In the genomic region with DNA sequence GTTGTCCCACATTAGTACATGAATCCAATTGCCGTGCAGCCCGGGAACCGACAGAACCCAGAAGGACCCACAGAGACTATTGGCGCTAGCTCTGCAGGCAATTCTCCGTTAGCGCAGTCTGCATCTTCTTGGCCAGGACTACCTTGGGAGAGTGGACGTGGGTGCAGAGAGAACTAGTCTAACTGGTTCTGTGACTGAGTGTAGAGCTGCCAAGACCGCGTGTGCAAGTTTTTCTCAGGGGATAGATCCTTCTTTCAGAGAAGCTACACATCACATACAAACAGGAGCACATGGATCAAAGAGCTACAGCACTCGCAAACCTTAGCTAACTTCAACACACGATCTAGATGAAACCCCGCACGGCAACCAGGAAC, we compare ENCODE assay signal across 8 mouse cellular contexts. TPM values are rescaled to one million over a fixed set of nuclear protein-coding genes. Genes with fewer than 3 reads are reported as not detected.
DNase-seq lines count a peak whose midpoint lies in the region; ATAC-seq and TF ChIP-seq lines count a peak whose summit lies in the region.

No protein-coding gene starts in this region.

- H3K4me2 ChIP-seq in lung, embryonic 16.5 days (ENCODE audit: low read depth, low read length) = peak overlapping the region; percentile 70
- H3K4me2 ChIP-seq in stomach, embryonic 14.5 days (replicated peaks; ENCODE audit: low read depth, low read length) = peak overlapping the region; percentile 46

- H3K27me3 ChIP-seq in thymus, adult 2 months (ENCODE audit: control insufficient read depth, insufficient read depth, low read length) = no peaks in the 10 kb centered on the region
- no peaks in the 10 kb centered on the region for H3K27me3 ChIP-seq in lung, embryonic 16.5 days (ENCODE audit: control insufficient read depth, insufficient read depth, low read depth, low read length)
- no peaks in the 10 kb centered on the region for H3K27me3 ChIP-seq in stomach, embryonic 14.5 days (ENCODE audit: control insufficient read depth, insufficient read depth, low read length)

- H3K4me1 ChIP-seq in thymus, adult 2 months (replicated peaks; ENCODE audit: control insufficient read depth, insufficient read depth, low read length) = peaks cover 14% of the 10 kb centered on the region
- H3K4me1 ChIP-seq in lung, embryonic 16.5 days (replicated peaks; ENCODE audit: control insufficient read depth, insufficient read depth, low read length) = peaks cover 16% of the 10 kb centered on the region
- peaks cover 13% of the 10 kb centered on the region for H3K4me1 ChIP-seq in stomach, embryonic 14.5 days (ENCODE audit: control insufficient read depth, insufficient read depth, low read length)

- peak; percentile 15 for ATAC-seq in inflammation-experienced regulatory T-cells, adult 6 months
- ATAC-seq in lung, embryonic 16.5 days (ENCODE audit: low read depth) = peak; percentile 69
- peak; percentile 71 for ATAC-seq in stomach, embryonic 14.5 days (ENCODE audit: insufficient number of reproducible peaks, insufficient read depth, low FRiP score, low read depth)

- peak overlapping the region; percentile 76 for H3K9ac ChIP-seq in lung, embryonic 16.5 days (ENCODE audit: low read length)
- H3K9ac ChIP-seq in stomach, embryonic 14.5 days (replicated peaks; ENCODE audit: low read depth, low read length) = peak overlapping the region; percentile 72

- no peak for TF ChIP-seq CTCF in thymus, adult 2 months (IDR thresholded peaks at IDR 0.05; ENCODE audit: borderline replicate concordance, control insufficient read depth, extremely low read depth, insufficient read depth, low read length, poor library complexity)

- peak overlapping the region; percentile 17; the same call in 1 of the 2 replicates for H3K27ac ChIP-seq in thymus, adult 2 months (ENCODE audit: control insufficient read depth, insufficient read depth, low read length)
- H3K27ac ChIP-seq in lung, embryonic 16.5 days (ENCODE audit: low read length) = peak overlapping the region; percentile 90
- H3K27ac ChIP-seq in stomach, embryonic 14.5 days (ENCODE audit: low read length) = peak overlapping the region; percentile 52; the same call in 1 of the 2 replicates

- H3K4me3 ChIP-seq in thymus, adult 2 months (ENCODE audit: control insufficient read depth, insufficient read depth, low read length) = peak overlapping the region; percentile 72
- H3K4me3 ChIP-seq in lung, embryonic 16.5 days (ENCODE audit: low read length) = peak overlapping the region; percentile 77
- peak overlapping the region; percentile 43 for H3K4me3 ChIP-seq in stomach, embryonic 14.5 days (ENCODE audit: low read depth, low read length)

- no peak for TF ChIP-seq POLR2A in thymus, adult 2 months (IDR thresholded peaks at IDR 0.05; ENCODE audit: control insufficient read depth, extremely low read depth, insufficient read depth, low read length, poor library complexity)

- peak; percentile 36 for DNase-seq in embryo, embryonic 10 days (ENCODE audit: low spot score)
- DNase-seq in embryo, embryonic 9.5 days (ENCODE audit: extremely low spot score) = no peak
- no peak for DNase-seq in thymus, adult 2 months
- DNase-seq in thymus, postnatal 0 days (ENCODE audit: low spot score) = no peak
- DNase-seq in MN1 (ENCODE audit: low spot score) = no peak

- no peaks in the 10 kb centered on the region for H3K9me3 ChIP-seq in lung, embryonic 16.5 days (ENCODE audit: control insufficient read depth, low read length)
- no peaks in the 10 kb centered on the region for H3K9me3 ChIP-seq in stomach, embryonic 14.5 days (ENCODE audit: control insufficient read depth, low read depth, low read length)

- WGBS in thymus, adult 2 months = 2% methylated on average over 13 of the region's 13 CpGs
- WGBS in lung, embryonic 16.5 days = under 1% methylated on average over 13 of the region's 13 CpGs
- WGBS in stomach, embryonic 14.5 days = under 1% methylated on average over 13 of the region's 13 CpGs

- no peaks in the 10 kb centered on the region for H3K36me3 ChIP-seq in thymus, adult 2 months (ENCODE audit: control insufficient read depth, insufficient read depth, low read length)
- H3K36me3 ChIP-seq in lung, embryonic 16.5 days (ENCODE audit: control insufficient read depth, insufficient read depth, low read length) = no peaks in the 10 kb centered on the region
- H3K36me3 ChIP-seq in stomach, embryonic 14.5 days (ENCODE audit: control insufficient read depth, insufficient read depth, low read length) = no peaks in the 10 kb centered on the region

RNA-seq across cellular contexts. Expression of a gene that starts 0.4 kb away (rescaled TPM):
- polyA plus RNA-seq in thymus, adult 2 months (2012; rRNA removed) = 32.3 and 35.3 TPM in 2 replicates
- 14.5 and 15.5 TPM in 2 replicates for polyA plus RNA-seq in thymus, postnatal 0 days (2015; fragmentation: Nextera tagmentation; extraction: Ambion mirVana)
- polyA plus RNA-seq in inflammation-experienced regulatory T-cells, adult 6 months (2017; shearing (Covaris generic)) = 1 to 10 TPM; 6.0 to 8.8 (median 8.2) TPM
- polyA plus RNA-seq in lung, embryonic 16.5 days (2015; fragmentation: Nextera tagmentation; extraction: Ambion mirVana) = 12.7 and 12.9 TPM in 2 replicates
- polyA plus RNA-seq in stomach, embryonic 14.5 days (2014; fragmentation: Nextera tagmentation; extraction: Ambion mirVana) = 13.9 and 15.7 TPM in 2 replicates

RNA-seq across cellular contexts. Expression of a gene that starts 27.0 kb away (rescaled TPM):
- polyA plus RNA-seq in thymus, adult 2 months (2012; rRNA removed) = 41.9 and 44.9 TPM in 2 replicates
- 44.8 and 46.0 TPM in 2 replicates for polyA plus RNA-seq in thymus, postnatal 0 days (2015; fragmentation: Nextera tagmentation; extraction: Ambion mirVana)
- 10 to 100 TPM; 22.8 to 37.1 (median 34.9) TPM for polyA plus RNA-seq in inflammation-experienced regulatory T-cells, adult 6 months (2017; shearing (Covaris generic))
- polyA plus RNA-seq in lung, embryonic 16.5 days (2015; fragmentation: Nextera tagmentation; extraction: Ambion mirVana) = 66.6 TPM in 2 replicates
- 63.6 and 64.6 TPM in 2 replicates for polyA plus RNA-seq in stomach, embryonic 14.5 days (2014; fragmentation: Nextera tagmentation; extraction: Ambion mirVana)

RNA-seq across cellular contexts. Expression of a gene that starts 32.3 kb away (rescaled TPM):
- polyA plus RNA-seq in thymus, adult 2 months (2012; rRNA removed) = 27.3 and 31.0 TPM in 2 replicates
- 21.4 and 22.6 TPM in 2 replicates for polyA plus RNA-seq in thymus, postnatal 0 days (2015; fragmentation: Nextera tagmentation; extraction: Ambion mirVana)
- polyA plus RNA-seq in inflammation-experienced regulatory T-cells, adult 6 months (2017; shearing (Covaris generic)) = 10 to 100 TPM; 25.6 to 36.7 (median 33.1) TPM
- 41.9 and 42.0 TPM in 2 replicates for polyA plus RNA-seq in lung, embryonic 16.5 days (2015; fragmentation: Nextera tagmentation; extraction: Ambion mirVana)
- 50.0 and 51.9 TPM in 2 replicates for polyA plus RNA-seq in stomach, embryonic 14.5 days (2014; fragmentation: Nextera tagmentation; extraction: Ambion mirVana)

RNA-seq across cellular contexts. Expression of a gene that starts 33.9 kb away (rescaled TPM):
- 37.8 and 40.3 TPM in 2 replicates for polyA plus RNA-seq in thymus, adult 2 months (2012; rRNA removed)
- polyA plus RNA-seq in thymus, postnatal 0 days (2015; fragmentation: Nextera tagmentation; extraction: Ambion mirVana) = 22.6 and 23.5 TPM in 2 replicates
- 1 to 10 TPM; 1.5 to 3.4 (median 3.4) TPM for polyA plus RNA-seq in inflammation-experienced regulatory T-cells, adult 6 months (2017; shearing (Covaris generic))
- polyA plus RNA-seq in lung, embryonic 16.5 days (2015; fragmentation: Nextera tagmentation; extraction: Ambion mirVana) = 12.0 and 13.3 TPM in 2 replicates
- 21.9 and 24.8 TPM in 2 replicates for polyA plus RNA-seq in stomach, embryonic 14.5 days (2014; fragmentation: Nextera tagmentation; extraction: Ambion mirVana)

RNA-seq across cellular contexts. Expression of a gene that starts 35.1 kb away (rescaled TPM):
- polyA plus RNA-seq in thymus, adult 2 months (2012; rRNA removed) = 14.8 and 15.5 TPM in 2 replicates
- 0.04 and 0.08 TPM in 2 replicates for polyA plus RNA-seq in thymus, postnatal 0 days (2015; fragmentation: Nextera tagmentation; extraction: Ambion mirVana)
- polyA plus RNA-seq in inflammation-experienced regulatory T-cells, adult 6 months (2017; shearing (Covaris generic)) = under 1 TPM in 2 of 3 experiments, not detected in 1; 0.16 to 0.17 TPM
- 0.16 and 0.18 TPM in 2 replicates for polyA plus RNA-seq in lung, embryonic 16.5 days (2015; fragmentation: Nextera tagmentation; extraction: Ambion mirVana)
- 0.13 and 0.25 TPM in 2 replicates for polyA plus RNA-seq in stomach, embryonic 14.5 days (2014; fragmentation: Nextera tagmentation; extraction: Ambion mirVana)

Comparison
In these comparisons a context has a peak if more than half of its experiments do, and no peak if none do; other contexts are left out.
1. H3K27ac ChIP-seq: peak in every context shown above with its lines; median percentile 90 in lung, embryonic 16.5 days; 52 in stomach, embryonic 14.5 days; 17 in thymus, adult 2 months.
2. ATAC-seq: peak in every context shown above with its lines; median percentile 71 in stomach, embryonic 14.5 days; 69 in lung, embryonic 16.5 days; 15 in inflammation-experienced regulatory T-cells, adult 6 months.